Comparison of ENCODE assay signal across 7 mouse cellular contexts in the genomic region with DNA sequence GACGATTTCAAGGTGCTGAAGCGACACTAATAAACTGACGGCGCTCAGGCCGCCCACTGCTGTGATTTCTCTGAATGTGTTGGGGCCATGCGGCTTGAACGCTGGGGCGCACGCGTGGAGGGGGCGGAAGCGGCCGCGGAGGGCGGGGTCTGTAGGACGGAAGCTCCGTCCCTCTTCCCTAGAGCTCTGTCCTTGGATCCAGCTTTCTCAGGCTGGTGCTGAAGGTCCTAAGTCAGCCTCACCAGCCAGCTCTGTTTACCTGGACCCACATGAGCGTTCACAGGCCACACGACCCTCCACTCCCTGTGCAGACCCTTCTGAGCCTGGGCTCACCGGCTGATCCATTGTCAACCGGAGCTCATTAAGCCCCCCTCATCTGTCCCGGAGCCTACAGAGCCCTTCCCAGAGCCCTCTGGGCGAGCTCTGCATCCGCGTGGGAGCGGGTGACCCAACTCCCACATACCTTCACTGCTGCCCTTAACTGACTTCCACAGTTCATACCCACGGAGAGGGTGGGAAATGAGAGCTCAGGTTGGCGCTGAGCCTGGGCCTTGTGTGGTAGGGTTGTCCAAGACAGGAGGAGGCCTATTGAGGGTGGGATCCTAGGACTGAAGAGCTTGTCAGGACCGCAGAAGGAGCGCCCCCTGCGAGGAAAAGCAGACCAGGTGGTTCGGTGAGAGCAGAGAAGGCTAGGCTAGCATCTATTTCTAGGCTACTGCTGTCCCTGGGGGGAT. TPM values are rescaled to one million over a fixed set of nuclear protein-coding genes. Genes with fewer than 3 reads are reported as not detected.
A peak's percentile ranks its signal among the peaks of the same experiment; 100 is the strongest.
DNase-seq lines count a peak whose midpoint lies in the region; ATAC-seq and TF ChIP-seq lines count a peak whose summit lies in the region.

Gene Tex22 (plus strand): TSS at position 174 of the 734 bp plus-strand sequence.

- peak within 1 kb of the TSS; percentile 53 for H3K4me3 ChIP-seq in embryonic facial prominence, embryonic 14.5 days (ENCODE audit: low read depth, low read length)
- H3K4me3 ChIP-seq in heart, adult 2 months = peak within 1 kb of the TSS; percentile 73
- H3K4me3 ChIP-seq in limb, embryonic 12.5 days (replicated peaks) = peak within 1 kb of the TSS; percentile 51
- H3K4me3 ChIP-seq in midbrain, embryonic 14.5 days (replicated peaks; ENCODE audit: low read depth, low read length) = peak within 1 kb of the TSS; percentile 39

- no peaks in the 10 kb centered on the region for H3K79me2 ChIP-seq in heart, adult 2 months (replicated peaks; ENCODE audit: control insufficient read depth, insufficient read depth, low read length)

- peak within 1 kb of the TSS; percentile 70 for H3K9ac ChIP-seq in embryonic facial prominence, embryonic 14.5 days (ENCODE audit: low read depth, low read length)
- H3K9ac ChIP-seq in heart, adult 2 months (ENCODE audit: low read depth, low read length) = peak within 1 kb of the TSS; percentile 85
- peak within 1 kb of the TSS; percentile 51 for H3K9ac ChIP-seq in limb, embryonic 12.5 days (replicated peaks)
- H3K9ac ChIP-seq in midbrain, embryonic 14.5 days (replicated peaks; ENCODE audit: low read length) = peak within 1 kb of the TSS; percentile 69

- H3K36me3 ChIP-seq in embryonic facial prominence, embryonic 14.5 days (ENCODE audit: control insufficient read depth, insufficient read depth, low read length) = peaks cover 27% of the 10 kb centered on the region
- no peaks in the 10 kb centered on the region for H3K36me3 ChIP-seq in heart, adult 2 months (ENCODE audit: control insufficient read depth, insufficient read depth, low read length)
- peaks cover 28% of the 10 kb centered on the region for H3K36me3 ChIP-seq in limb, embryonic 12.5 days
- H3K36me3 ChIP-seq in midbrain, embryonic 14.5 days (ENCODE audit: control insufficient read depth, insufficient read depth, low read length) = peaks cover 26% of the 10 kb centered on the region

- peak; percentile 93 for ATAC-seq in embryonic facial prominence, embryonic 14.5 days (ENCODE audit: low read depth)
- ATAC-seq in limb, embryonic 12.5 days (ENCODE audit: insufficient number of reproducible peaks, insufficient read depth, low FRiP score, low TSS enrichment, low read depth) = peak; percentile 82
- peak; percentile 91 for ATAC-seq in midbrain, embryonic 14.5 days (ENCODE audit: low FRiP score, low TSS enrichment)

- intact Hi-C loops in heart, adult 2 months (cut with DNase I) = loop anchor here (1.0 to 10.0 kb wide), 4 partner anchors 23 to 200 kb away; no protein-coding TSS in a partner anchor

- TF ChIP-seq EP300 in heart, adult 2 months (IDR thresholded peaks at IDR 0.05; ENCODE audit: insufficient read depth, low read depth, low read length) = peak; percentile 79

- DNase-seq in adrenal gland, postnatal 4 days (ENCODE audit: low spot score in 2 of 2) = peak; percentile 73 to 81
- DNase-seq in embryonic facial prominence, embryonic 14.5 days (ENCODE audit: low spot score) = peak; percentile 92
- DNase-seq in heart, adult 2 months = peak; percentile 91 to 92
- DNase-seq in kidney, adult 8-10 months = peak; percentile 88 to 91
- peak; percentile 94 for DNase-seq in midbrain, embryonic 14.5 days
- peak; percentile 71 to 86 for DNase-seq in spleen, adult 18-20 months

- no peaks in the 10 kb centered on the region for H3K9me3 ChIP-seq in embryonic facial prominence, embryonic 14.5 days (ENCODE audit: control insufficient read depth, low read length)
- no peaks in the 10 kb centered on the region for H3K9me3 ChIP-seq in limb, embryonic 12.5 days
- H3K9me3 ChIP-seq in midbrain, embryonic 14.5 days (ENCODE audit: control insufficient read depth, low read length) = no peaks in the 10 kb centered on the region

- peak within 1 kb of the TSS; percentile 87 for H3K27ac ChIP-seq in embryonic facial prominence, embryonic 14.5 days (replicated peaks; ENCODE audit: low read depth, low read length)
- H3K27ac ChIP-seq in heart, adult 2 months = peak within 1 kb of the TSS; percentile 83
- H3K27ac ChIP-seq in limb, embryonic 12.5 days = peak within 1 kb of the TSS; percentile 81
- H3K27ac ChIP-seq in midbrain, embryonic 14.5 days (replicated peaks; ENCODE audit: low read depth, low read length) = peak within 1 kb of the TSS; percentile 95

- peaks cover 15% of the 10 kb centered on the region for H3K4me1 ChIP-seq in embryonic facial prominence, embryonic 14.5 days (ENCODE audit: control insufficient read depth, insufficient read depth, low read length)
- H3K4me1 ChIP-seq in heart, adult 2 months (ENCODE audit: control insufficient read depth, insufficient read depth, low read length) = no peaks in the 10 kb centered on the region
- peaks cover 19% of the 10 kb centered on the region for H3K4me1 ChIP-seq in limb, embryonic 12.5 days (replicated peaks)
- H3K4me1 ChIP-seq in midbrain, embryonic 14.5 days (ENCODE audit: control insufficient read depth, insufficient read depth, low read length) = peaks cover 22% of the 10 kb centered on the region

- peak within 1 kb of the TSS; percentile 98 for H3K4me2 ChIP-seq in embryonic facial prominence, embryonic 14.5 days (ENCODE audit: low read depth, low read length)
- H3K4me2 ChIP-seq in limb, embryonic 12.5 days = peak within 1 kb of the TSS; percentile 82
- peak within 1 kb of the TSS; percentile 87 for H3K4me2 ChIP-seq in midbrain, embryonic 14.5 days (ENCODE audit: low read length)

- 3% methylated on average over 32 of the region's 32 CpGs for WGBS in embryonic facial prominence, embryonic 14.5 days
- 2% methylated on average over 32 of the region's 32 CpGs for WGBS in heart, adult 2 months
- 6% methylated on average over 32 of the region's 32 CpGs for WGBS in limb, embryonic 12.5 days
- WGBS in midbrain, embryonic 14.5 days = 2% methylated on average over 32 of the region's 32 CpGs

- TF ChIP-seq POLR2A in heart, adult 2 months (IDR thresholded peaks at IDR 0.05; ENCODE audit: insufficient read depth, low read depth, low read length) = peak; percentile 98

- TF ChIP-seq CTCF in heart, adult 2 months (IDR thresholded peaks at IDR 0.05) = no peak

- H3K27me3 ChIP-seq in embryonic facial prominence, embryonic 14.5 days (replicated peaks; ENCODE audit: control insufficient read depth, insufficient read depth, low read length) = no peaks in the 10 kb centered on the region
- no peaks in the 10 kb centered on the region for H3K27me3 ChIP-seq in heart, adult 2 months (ENCODE audit: control insufficient read depth, insufficient read depth, low read length)
- H3K27me3 ChIP-seq in limb, embryonic 12.5 days = no peaks in the 10 kb centered on the region
- no peaks in the 10 kb centered on the region for H3K27me3 ChIP-seq in midbrain, embryonic 14.5 days (ENCODE audit: control insufficient read depth, insufficient read depth, low read length)

RNA-seq across cellular contexts. Expression of gene Tex22, which starts in this region (rescaled TPM):
- under 1 TPM; 0.73 TPM for total RNA-seq in adrenal gland, postnatal 4 days (2021)
- not detected in 2 replicates for polyA plus RNA-seq in embryonic facial prominence, embryonic 14.5 days (2014; fragmentation: Nextera tagmentation; extraction: Ambion mirVana)
- under 1 TPM; 0.21 to 0.27 TPM for total RNA-seq in heart, adult 2 months (2021)
- 0.50 TPM in 1 of 2 replicates, not detected in the other for polyA plus RNA-seq in heart, adult 2 months (2012; rRNA removed)
- not detected in 2 replicates for polyA plus RNA-seq in limb, embryonic 12.5 days (2016; fragmentation: Nextera tagmentation; extraction: Ambion mirVana)
- polyA plus RNA-seq in midbrain, embryonic 14.5 days (2014; fragmentation: Nextera tagmentation; extraction: Ambion mirVana) = 0.43 TPM in 1 of 2 replicates, not detected in the other

Comparison
In these comparisons a context has a peak if more than half of its experiments do, and no peak if none do; other contexts are left out.
1. Peak in every context shown above with its lines: DNase-seq, ATAC-seq, H3K4me3 ChIP-seq and H3K27ac ChIP-seq.
2. Peak in DNase-seq in adrenal gland, postnatal 4 days; RNA of the gene not detected or under 1 TPM.
3. Peak in DNase-seq, ATAC-seq, H3K4me3 ChIP-seq, H3K27ac ChIP-seq, H3K9ac ChIP-seq and H3K4me2 ChIP-seq in embryonic facial prominence, embryonic 14.5 days; RNA of the gene not detected or under 1 TPM.
4. Peak in DNase-seq, H3K4me3 ChIP-seq, H3K27ac ChIP-seq and H3K9ac ChIP-seq in heart, adult 2 months; RNA of the gene not detected or under 1 TPM.
5. Peak in ATAC-seq, H3K4me3 ChIP-seq, H3K27ac ChIP-seq, H3K9ac ChIP-seq and H3K4me2 ChIP-seq in limb, embryonic 12.5 days; RNA of the gene not detected or under 1 TPM.
6. Peak in DNase-seq, ATAC-seq, H3K4me3 ChIP-seq, H3K27ac ChIP-seq, H3K9ac ChIP-seq and H3K4me2 ChIP-seq in midbrain, embryonic 14.5 days; RNA of the gene not detected or under 1 TPM.